Mouse (Mus musculus) embryonic facial prominence, embryonic 15.5 days (tissue): Measurements from ENCODE around the gene Hdac4. TPM values are rescaled to one million over a fixed set of nuclear protein-coding genes. Genes with fewer than 3 reads are reported as not detected.

Experiments used
- ATAC-seq: fragments of 200-750 bp; cut with Nextera tagmentation; 2 replicates; pipeline ENCODE4 v1.8.0; 2017; ENCODE audit warnings: low read depth, moderate TSS enrichment; ENCODE audit not compliant: insufficient number of reproducible peaks, low FRiP score, low TSS enrichment
- H3K27ac ChIP-seq: fragments of 300-500 bp; sonication (generic); replicated peaks from 2 replicates; pipeline ENCODE4 v1.5.1; 2015; ENCODE audit warnings: mild to moderate bottlenecking, inconsistent platforms
- H3K27me3 ChIP-seq: fragments of 300-500 bp; sonication (generic); 2 replicates; pipeline ENCODE4 v1.6.1; 2015; ENCODE audit warnings: inconsistent platforms
- H3K36me3 ChIP-seq: fragments of 300-500 bp; sonication (generic); 2 replicates; pipeline ENCODE4 v1.6.1; 2015; ENCODE audit warnings: mild to moderate bottlenecking, inconsistent platforms
- H3K4me1 ChIP-seq: fragments of 300-500 bp; sonication (generic); 2 replicates; pipeline ENCODE4 v1.6.1; 2015; ENCODE audit warnings: inconsistent platforms
- H3K4me2 ChIP-seq: fragments of 300-500 bp; sonication (generic); replicated peaks from 2 replicates; pipeline ENCODE4 v1.6.1; 2015; ENCODE audit warnings: mild to moderate bottlenecking, inconsistent platforms
- H3K4me3 ChIP-seq: fragments of 300-500 bp; sonication (generic); replicated peaks from 2 replicates; pipeline ENCODE4 v1.5.1; 2015; ENCODE audit warnings: mild to moderate bottlenecking, inconsistent platforms
- H3K9ac ChIP-seq: fragments of 300-500 bp; sonication (generic); 2 replicates; pipeline ENCODE4 v1.6.1; 2015; ENCODE audit warnings: inconsistent platforms
- H3K9me3 ChIP-seq: fragments of 300-500 bp; sonication (generic); replicated peaks from 2 replicates; pipeline ENCODE4 v1.6.1; 2016; ENCODE audit warnings: inconsistent platforms
- WGBS: fragments of 180-500 bp; shearing (Covaris S2); methylation state at CpG from one replicate; pipeline ENCODE4 v1.1.7; 2015; 5-methylcytosine and 5-hydroxymethylcytosine counted together
- polyA plus RNA-seq: library from polyadenylated mRNA; unstranded; fragments of >200 nt; fragmentation: Nextera tagmentation; extraction: Ambion mirVana; gene quantifications from 2 replicates; pipeline ENCODE4 v1.2.1, GENCODE M21; 2015

Gene Hdac4
- polyA plus RNA-seq, 1 experiment from 2014 or later = 27.5 TPM

GRCm38 (mm10) chr1:91956229-91956628 lies 239.3 kb downstream of the Hdac4 start:
- WGBS = 66% methylated on average over 4 of the region's 4 CpGs
- Histone ChIP-seq H3K4me2 (no peak overlapping the region), H3K27me3 (no peaks in the 10 kb centered on the region), H3K4me1 (no peaks in the 10 kb centered on the region), H3K9me3 (no peaks in the 10 kb centered on the region), H3K9ac (no peak overlapping the region), H3K27ac (no peak overlapping the region), H3K36me3 (peaks cover 81% of the 10 kb centered on the region), H3K4me3 (no peak overlapping the region)
- no peak for ATAC-seq

- H3K36me3 ChIP-seq = peaks cover 80% of the 10 kb centered on the region
- no peak overlapping the region for H3K27ac ChIP-seq
- 79% methylated on average over 5 of the region's 5 CpGs for WGBS
- no peaks in the 10 kb centered on the region for H3K27me3 ChIP-seq
- ATAC-seq = no peak
- H3K9me3 ChIP-seq = no peaks in the 10 kb centered on the region
- no peak overlapping the region for H3K4me3 ChIP-seq
- H3K4me1 ChIP-seq = no peaks in the 10 kb centered on the region
- H3K4me2 ChIP-seq = no peak overlapping the region
- no peak overlapping the region for H3K9ac ChIP-seq
Observed at GRCm38 (mm10) chr1:91954954-91955353, 240.5 kb downstream of the Hdac4 start.

- ATAC-seq = no peak
- Histone ChIP-seq H3K9ac (no peak overlapping the region), H3K27me3 (no peaks in the 10 kb centered on the region), H3K4me3 (no peak overlapping the region), H3K36me3 (peaks cover 75% of the 10 kb centered on the region), H3K4me2 (no peak overlapping the region), H3K9me3 (no peaks in the 10 kb centered on the region), H3K27ac (no peak overlapping the region), H3K4me1 (no peaks in the 10 kb centered on the region)
- 30% methylated on average over 6 of the region's 6 CpGs for WGBS
Observed at GRCm38 (mm10) chr1:91952912-91953311, 242.6 kb downstream of the Hdac4 start.

GRCm38 (mm10) chr1:91947441-91947840 lies 248.1 kb downstream of the Hdac4 start:
- peaks cover 79% of the 10 kb centered on the region for H3K36me3 ChIP-seq
- H3K27me3 ChIP-seq = no peaks in the 10 kb centered on the region
- no peak overlapping the region for H3K4me2 ChIP-seq
- no peaks in the 10 kb centered on the region for H3K4me1 ChIP-seq
- 91% methylated on average over 7 of the region's 7 CpGs for WGBS
- no peak overlapping the region for H3K9ac ChIP-seq
- H3K27ac ChIP-seq = no peak overlapping the region
- ATAC-seq = no peak
- no peaks in the 10 kb centered on the region for H3K9me3 ChIP-seq
- H3K4me3 ChIP-seq = no peak overlapping the region

- Histone ChIP-seq H3K4me1 (no peaks in the 10 kb centered on the region), H3K9me3 (no peaks in the 10 kb centered on the region), H3K4me3 (no peak overlapping the region), H3K36me3 (peaks cover 61% of the 10 kb centered on the region), H3K27ac (no peak overlapping the region), H3K4me2 (no peak overlapping the region), H3K27me3 (no peaks in the 10 kb centered on the region), H3K9ac (no peak overlapping the region)
- no peak for ATAC-seq
- 81% methylated on average over 2 of the region's 2 CpGs for WGBS
Observed at GRCm38 (mm10) chr1:91942583-91942982, 252.9 kb downstream of the Hdac4 start.

- no peaks in the 10 kb centered on the region for H3K9me3 ChIP-seq
- peaks cover 58% of the 10 kb centered on the region for H3K36me3 ChIP-seq
- ATAC-seq = no peak
- no peaks in the 10 kb centered on the region for H3K4me1 ChIP-seq
- no peak overlapping the region for H3K27ac ChIP-seq
- no peak overlapping the region for H3K4me2 ChIP-seq
- H3K9ac ChIP-seq = no peak overlapping the region
- H3K4me3 ChIP-seq = no peak overlapping the region
- WGBS = 57% methylated on average over 3 of the region's 3 CpGs
- H3K27me3 ChIP-seq = no peaks in the 10 kb centered on the region
Observed at GRCm38 (mm10) chr1:91942031-91942430, 253.5 kb downstream of the Hdac4 start.

GRCm38 (mm10) chr1:91941094-91941493 lies 254.4 kb downstream of the Hdac4 start:
- no peak overlapping the region for H3K4me3 ChIP-seq
- WGBS = 77% methylated on average over 1 of the region's 1 CpGs
- no peak overlapping the region for H3K9ac ChIP-seq
- H3K4me1 ChIP-seq = no peaks in the 10 kb centered on the region
- no peak for ATAC-seq
- no peaks in the 10 kb centered on the region for H3K27me3 ChIP-seq
- peaks cover 49% of the 10 kb centered on the region for H3K36me3 ChIP-seq
- H3K9me3 ChIP-seq = no peaks in the 10 kb centered on the region
- H3K27ac ChIP-seq = no peak overlapping the region
- H3K4me2 ChIP-seq = no peak overlapping the region

GRCm38 (mm10) chr1:91935171-91935570 lies 260.3 kb downstream of the Hdac4 start:
- Histone ChIP-seq H3K4me2 (no peak overlapping the region), H3K9me3 (no peaks in the 10 kb centered on the region), H3K27me3 (no peaks in the 10 kb centered on the region), H3K36me3 (peaks cover 51% of the 10 kb centered on the region), H3K27ac (no peak overlapping the region), H3K4me3 (no peak overlapping the region), H3K4me1 (no peaks in the 10 kb centered on the region), H3K9ac (no peak overlapping the region)
- WGBS = 85% methylated on average over 3 of the region's 3 CpGs
- no peak for ATAC-seq

- H3K9ac ChIP-seq = no peak overlapping the region
- H3K4me2 ChIP-seq = no peak overlapping the region
- H3K4me3 ChIP-seq = no peak overlapping the region
- H3K4me1 ChIP-seq = no peaks in the 10 kb centered on the region
- peaks cover 52% of the 10 kb centered on the region for H3K36me3 ChIP-seq
- ATAC-seq = no peak
- no peak overlapping the region for H3K27ac ChIP-seq
- H3K9me3 ChIP-seq = no peaks in the 10 kb centered on the region
- WGBS = 85% methylated on average over 8 of the region's 8 CpGs
- no peaks in the 10 kb centered on the region for H3K27me3 ChIP-seq
Observed at GRCm38 (mm10) chr1:91933681-91934080, 261.8 kb downstream of the Hdac4 start.

GRCm38 (mm10) chr1:91932221-91932620 lies 263.3 kb downstream of the Hdac4 start:
- H3K27me3 ChIP-seq = no peaks in the 10 kb centered on the region
- ATAC-seq = no peak
- no peak overlapping the region for H3K4me2 ChIP-seq
- peaks cover 3% of the 10 kb centered on the region; the same call in 1 of the 2 replicates for H3K4me1 ChIP-seq
- no peak overlapping the region for H3K27ac ChIP-seq
- H3K36me3 ChIP-seq = peaks cover 45% of the 10 kb centered on the region
- no peak overlapping the region for H3K9ac ChIP-seq
- no peaks in the 10 kb centered on the region for H3K9me3 ChIP-seq
- WGBS = 93% methylated on average over 12 of the region's 12 CpGs
- H3K4me3 ChIP-seq = no peak overlapping the region

- Histone ChIP-seq H3K9me3 (no peaks in the 10 kb centered on the region), H3K9ac (no peak overlapping the region), H3K36me3 (peaks cover 45% of the 10 kb centered on the region), H3K4me2 (no peak overlapping the region), H3K27me3 (no peaks in the 10 kb centered on the region), H3K27ac (no peak overlapping the region), H3K4me3 (no peak overlapping the region), H3K4me1 (peaks cover 3% of the 10 kb centered on the region; the same call in 1 of the 2 replicates)
- WGBS = 76% methylated on average over 3 of the region's 3 CpGs
- no peak for ATAC-seq
Observed at GRCm38 (mm10) chr1:91931786-91932185, 263.7 kb downstream of the Hdac4 start.

GRCm38 (mm10) chr1:91931196-91931595 lies 264.3 kb downstream of the Hdac4 start:
- peaks cover 3% of the 10 kb centered on the region; the same call in 1 of the 2 replicates for H3K4me1 ChIP-seq
- 85% methylated on average over 10 of the region's 10 CpGs for WGBS
- H3K9ac ChIP-seq = no peak overlapping the region
- H3K27me3 ChIP-seq = no peaks in the 10 kb centered on the region
- no peak overlapping the region for H3K4me2 ChIP-seq
- H3K4me3 ChIP-seq = no peak overlapping the region
- no peak for ATAC-seq
- peaks cover 45% of the 10 kb centered on the region for H3K36me3 ChIP-seq
- H3K27ac ChIP-seq = no peak overlapping the region
- no peaks in the 10 kb centered on the region for H3K9me3 ChIP-seq
